Mouse (Mus musculus) monocyte, adult 2 months (primary cell): Measurements from ENCODE around the gene Gm20521.

Experiments used
- DNase-seq, 2 experiments: peaks; one replicate each; pipeline ENCODE4 v3.0.0; 2022; ENCODE audit warnings: low spot score in 2 of 2, low read depth in 1 of 2

Gene Gm20521

GRCm38 (mm10) chr14:54883154-54884021 is at the start of gene Gm20521, which contains the start of gene Bcl2l2:
TSS of gene Gm20521 (plus strand) at chr14:54883441.
TSS of gene Bcl2l2 (plus strand) at chr14:54883377.
- DNase-seq: peak in 1 of 2 experiments; percentile 27

DNA sequence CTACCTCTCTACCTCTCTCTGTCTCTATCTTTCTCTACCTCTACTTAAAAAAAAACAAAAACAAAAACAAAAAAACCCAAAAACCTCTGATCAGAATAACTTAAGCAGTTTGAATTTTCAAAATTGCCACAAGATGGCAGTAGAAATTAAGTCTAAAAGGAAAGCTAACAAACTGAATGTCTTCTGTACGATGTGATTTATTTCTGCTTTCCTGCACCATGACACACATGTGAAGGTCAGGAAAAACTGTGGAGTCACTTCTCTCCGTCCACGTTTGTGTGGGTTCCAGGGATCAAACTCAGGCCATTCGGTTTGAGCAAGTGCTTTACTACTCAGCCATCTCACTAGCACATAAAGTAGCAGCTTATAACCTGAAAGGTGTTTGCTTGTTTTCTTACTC is 39.8 kb upstream of the Gm20521 start:
- DNase-seq: no peak

- no peak for DNase-seq
These were observed 27.5 kb upstream of the Gm20521 start for GRCm38 (mm10) chr14:54855726-54856125.

DNA sequence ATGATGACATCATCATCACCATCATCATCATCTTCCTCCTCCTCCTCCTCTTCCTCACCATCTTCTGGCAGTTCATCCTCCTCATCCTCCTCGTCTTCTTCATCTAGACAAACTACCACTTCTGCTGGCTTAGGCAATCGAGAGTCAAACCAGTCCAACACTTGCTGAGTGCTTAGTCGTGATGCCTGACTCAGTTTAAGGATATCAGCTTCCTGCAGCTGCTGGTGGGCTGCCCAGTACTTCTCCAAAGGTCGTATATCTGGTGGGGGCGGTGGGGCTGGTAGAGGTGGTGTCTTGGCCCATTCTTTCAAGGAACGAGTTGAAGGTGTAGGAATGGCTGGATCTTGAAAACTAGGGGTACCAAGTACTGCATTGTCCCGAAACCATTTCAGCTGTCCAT is 26.5 kb upstream of the Gm20521 start:
- no peak for DNase-seq

DNA sequence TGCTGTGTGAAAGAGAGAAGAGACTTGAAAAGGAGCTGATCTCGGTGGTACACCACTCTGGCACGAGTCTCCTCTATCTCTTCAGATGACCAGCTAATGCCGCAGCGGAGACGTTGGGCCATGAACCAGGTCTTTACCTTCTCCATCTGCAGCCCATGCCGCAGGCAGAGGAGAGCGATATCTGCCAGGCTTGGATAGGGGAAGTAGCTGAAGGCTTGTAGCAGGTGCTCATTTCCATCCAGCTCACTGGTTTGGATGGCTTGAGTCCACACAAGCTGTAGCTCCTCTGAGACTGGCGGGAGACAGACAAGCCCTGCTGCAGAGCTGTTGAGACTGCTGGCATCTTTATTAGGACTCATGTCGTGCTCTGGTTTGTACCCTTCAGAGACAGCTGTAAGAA is 25.4 kb upstream of the Gm20521 start:
- DNase-seq: no peak

DNA sequence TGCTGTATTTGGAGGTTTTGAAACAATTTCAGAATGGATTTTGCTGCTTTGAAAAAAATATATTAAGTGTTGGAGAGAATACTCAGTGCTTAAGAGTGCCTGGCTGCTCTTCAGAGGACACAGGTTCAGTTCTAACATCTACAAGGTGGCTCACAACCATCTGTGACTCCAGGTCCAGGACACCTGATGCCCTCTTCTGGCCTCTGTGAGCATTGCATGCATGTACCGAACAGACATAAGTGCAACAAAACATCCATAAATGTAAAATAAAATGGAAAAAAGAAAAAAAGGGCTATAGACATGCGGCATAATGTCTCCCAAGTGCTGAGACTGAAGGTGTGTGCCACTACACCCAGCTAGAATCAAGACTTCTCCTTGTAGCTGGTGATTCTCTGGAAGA is 22.7 kb upstream of the Gm20521 start:
- DNase-seq: peak in 1 of 2 experiments; percentile 19

GRCm38 (mm10) chr14:54863501-54864312 is 19.5 kb upstream of the Gm20521 start:
- peak; percentile 61 to 77 for DNase-seq

GRCm38 (mm10) chr14:54864313-54865036 is 18.8 kb upstream of the Gm20521 start:
- DNase-seq: no peak

- no peak for DNase-seq
These were observed 17.6 kb upstream of the Gm20521 start for GRCm38 (mm10) chr14:54865626-54866025.

DNA sequence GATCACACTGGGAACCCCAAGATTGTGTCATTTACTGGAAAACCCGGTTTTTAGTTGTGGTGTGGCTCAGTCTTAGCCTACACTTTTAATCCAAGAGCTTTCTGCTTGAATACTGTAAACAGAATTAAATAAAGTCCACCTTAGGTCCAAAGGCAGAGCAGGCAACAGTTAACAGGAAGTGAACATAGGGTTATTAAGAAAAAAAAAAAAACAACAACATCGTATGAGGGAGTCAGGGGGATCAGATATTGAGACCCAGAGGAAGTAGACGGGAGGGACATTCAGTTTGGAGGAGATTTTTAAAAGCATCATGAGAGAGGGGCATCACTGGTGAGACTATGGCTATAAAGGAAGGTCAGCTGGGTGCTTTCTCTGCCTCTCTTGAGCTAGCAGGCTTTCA is 17.0 kb upstream of the Gm20521 start:
- DNase-seq: no peak

- peak in 1 of 2 experiments; percentile 28 for DNase-seq
These were observed 16.3 kb upstream of the Gm20521 start for GRCm38 (mm10) chr14:54866936-54867335.

DNA sequence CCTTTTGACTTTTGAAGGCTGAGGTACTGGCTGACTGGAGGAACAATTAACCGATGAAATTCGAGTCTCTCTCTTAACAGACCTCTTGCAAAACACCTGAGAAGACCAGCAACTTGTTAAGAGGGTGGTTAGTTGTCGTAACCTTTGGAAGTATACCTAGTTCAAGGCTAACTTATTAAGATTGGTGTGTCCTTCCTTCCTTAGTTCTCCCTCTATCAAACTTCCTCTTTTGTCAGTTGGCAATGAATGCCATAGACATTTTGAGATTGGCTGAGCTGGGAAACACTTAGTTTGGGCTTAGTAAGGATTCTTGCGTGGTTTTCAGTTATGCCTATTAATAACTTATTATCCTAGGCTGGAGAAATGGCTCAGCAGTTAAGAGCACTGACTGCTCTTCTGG is 15.2 kb upstream of the Gm20521 start:
- DNase-seq: no peak

DNA sequence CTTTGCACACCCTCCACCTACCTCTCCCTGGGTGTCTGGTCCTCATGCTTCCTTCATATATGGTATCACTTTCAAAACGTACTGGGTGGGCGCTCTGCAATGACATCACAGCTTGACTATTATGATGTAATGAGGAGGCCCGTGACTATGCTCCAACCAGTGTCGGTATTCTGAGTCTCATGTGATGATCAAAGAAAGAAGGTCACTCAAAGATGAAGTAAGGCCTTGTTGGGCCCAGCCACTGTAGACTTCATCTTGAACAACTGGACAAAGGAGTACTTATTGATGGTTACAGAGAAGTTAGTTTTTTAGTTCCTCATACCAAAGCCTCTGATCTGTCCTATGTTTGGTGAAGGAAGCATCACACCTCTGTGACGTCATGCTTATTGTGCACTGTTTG is 12.4 kb upstream of the Gm20521 start, which contains the start of gene Homez:
TSS of gene Homez (minus strand) at position 101 of the 400 bp plus-strand sequence.
- DNase-seq: no peak

DNA sequence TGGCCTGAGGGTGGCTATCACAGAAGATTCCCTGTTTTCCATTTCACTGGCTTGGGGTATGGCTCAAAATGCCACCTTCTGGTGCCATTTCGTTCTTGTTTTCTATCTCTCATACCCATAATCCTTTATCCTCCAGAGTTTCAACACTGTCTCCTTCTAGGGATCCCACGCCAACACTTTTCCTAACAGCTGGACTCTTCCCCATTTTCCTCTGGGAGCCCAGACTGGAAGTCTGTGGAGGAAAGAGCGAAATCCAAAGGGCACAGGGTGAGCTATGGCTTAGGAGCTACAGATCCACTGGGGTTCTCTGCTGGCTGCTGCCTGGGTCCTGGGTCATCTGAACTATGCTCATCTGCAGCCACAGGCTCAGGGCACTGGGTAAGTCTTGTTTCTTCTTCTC is 9.1 kb upstream of the Gm20521 start:
- no peak for DNase-seq

- DNase-seq: no peak
These were observed 7.2 kb upstream of the Gm20521 start for GRCm38 (mm10) chr14:54875844-54876538.

DNA sequence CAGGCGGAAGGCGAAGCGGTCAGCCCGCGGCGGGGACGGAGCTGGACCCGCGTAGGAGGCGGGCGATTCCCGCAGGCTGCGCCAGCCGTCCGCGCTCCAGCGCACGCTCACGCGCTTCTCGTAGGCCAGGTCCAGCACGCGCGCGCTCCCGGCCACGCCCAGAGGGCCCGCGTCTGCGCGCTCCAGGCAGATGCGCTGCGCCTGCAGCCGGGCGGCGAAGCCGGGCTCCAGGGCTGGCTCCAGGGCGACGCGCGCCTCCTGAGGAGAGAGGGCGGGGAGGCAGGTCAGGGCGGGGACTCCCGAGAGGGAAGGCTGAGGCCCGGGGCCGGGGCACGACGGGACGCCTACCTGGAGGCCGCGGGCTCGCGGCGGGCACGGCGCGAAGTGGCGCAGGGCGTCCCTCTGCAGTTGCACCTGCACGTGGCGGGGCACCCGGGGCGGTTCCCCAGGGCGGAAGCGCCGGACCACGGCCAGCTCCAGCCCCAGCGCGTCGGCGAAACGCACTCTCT is 6.6 kb upstream of the Gm20521 start:
- peak in 1 of 2 experiments; percentile 58 for DNase-seq

DNA sequence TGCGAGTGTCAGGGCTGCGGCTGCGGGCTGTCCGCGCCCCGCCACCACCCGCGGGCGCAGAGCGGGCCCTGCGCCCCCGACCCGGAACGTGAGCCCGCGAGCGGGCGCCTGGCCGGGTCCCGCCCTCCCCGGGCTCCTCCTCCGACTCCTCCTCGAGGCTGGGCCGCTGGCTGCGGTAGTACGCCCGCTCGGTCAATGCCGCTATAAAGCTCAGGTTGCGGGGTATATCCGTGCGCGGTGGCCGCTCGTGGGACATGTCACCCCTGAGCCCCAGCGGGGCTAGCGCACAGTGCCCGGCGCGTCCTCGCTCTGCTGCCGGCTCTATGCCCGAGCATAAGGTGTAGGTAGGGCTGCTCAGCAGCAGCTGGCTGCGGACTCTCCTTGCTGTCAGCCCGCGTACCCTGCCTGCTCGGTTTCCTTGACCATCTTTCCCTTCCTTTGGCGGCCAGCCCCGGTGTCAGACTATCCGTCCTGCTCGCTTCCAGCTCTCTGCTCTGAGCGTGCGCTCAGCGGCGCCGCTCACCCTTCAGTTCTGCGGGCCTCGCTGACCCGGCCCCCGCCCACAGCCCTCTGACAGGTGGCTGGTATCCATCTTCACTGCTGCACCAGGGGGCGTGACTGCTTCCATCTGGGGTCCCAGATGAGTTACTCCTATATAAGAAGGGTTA is 6.1 kb upstream of the Gm20521 start, which contains the start of gene Ppp1r3e:
TSS of gene Ppp1r3e (minus strand) at position 503 of the 668 bp plus-strand sequence.
- DNase-seq: no peak

- no peak for DNase-seq
These were observed 926 bp downstream of the Gm20521 start for GRCm38 (mm10) chr14:54884022-54884712.

- DNase-seq: no peak
These were observed 2.1 kb downstream of the Gm20521 start for GRCm38 (mm10) chr14:54885309-54885708.
